Mouse (Mus musculus) spleen, adult 2 months (tissue): ENCODE data around the gene Nrp1.

ENCODE experiments used
- CTCF ChIP-seq: fragments of 200-500 bp; IDR thresholded peaks from 2 replicates; pipeline ENCODE4 v1.5.1; 2011; ENCODE audit warnings: mild to moderate bottlenecking, inconsistent platforms; ENCODE audit not compliant: insufficient read depth, insufficient read length, insufficient replicate concordance; ENCODE audit errors: extremely low read depth
- POLR2A ChIP-seq: fragments of 200-500 bp; IDR thresholded peaks from 2 replicates; pipeline ENCODE4 v1.6.1; 2011; ENCODE audit warnings: low read depth, low read length, inconsistent platforms

- TF ChIP-seq POLR2A = no peak
- TF ChIP-seq CTCF = no peak
Measured at GRCm38 (mm10) chr8:128547361-128547760, 189.0 kb downstream of the Nrp1 start.
